Mouse (Mus musculus) E14TG2a.4 (cell line): ENCODE measurements around the gene Tff3.
A peak's percentile ranks its signal among the peaks of the same experiment; 100 is the strongest.

Experiments used
- H3K27me3 ChIP-seq: 2 replicates; pipeline ENCODE4 v1.6.1; 2014; ENCODE audit warnings: low read length, control low read depth; ENCODE audit not compliant: insufficient read depth
- H3K36me3 ChIP-seq: 2 replicates; pipeline ENCODE4 v1.6.1; 2014; ENCODE audit warnings: low read length, control low read depth; ENCODE audit not compliant: insufficient read depth
- H3K4me1 ChIP-seq: replicated peaks from 2 replicates; pipeline ENCODE4 v1.6.1; 2014; ENCODE audit warnings: low read depth, low read length, control low read depth
- H3K4me3 ChIP-seq: replicated peaks from 2 replicates; pipeline ENCODE4 v1.5.1; 2014; ENCODE audit warnings: mild to moderate bottlenecking, low read length
- H3K9me3 ChIP-seq: 2 replicates; pipeline ENCODE4 v1.6.1; 2014; ENCODE audit warnings: low read length, control low read depth
- CTCF ChIP-seq: conservative IDR thresholded peaks from 2 replicates; pipeline ENCODE4 v1.5.1; 2014; ENCODE audit warnings: low read length
- NANOG ChIP-seq: IDR thresholded peaks from 2 replicates; pipeline ENCODE4 v1.6.1; 2014; ENCODE audit warnings: borderline replicate concordance, low read length, mixed read lengths
- POU5F1 ChIP-seq: IDR thresholded peaks from 2 replicates; pipeline ENCODE4 v1.6.1; 2014; ENCODE audit warnings: low read length, borderline replicate concordance

Tff3 gene

DNA sequence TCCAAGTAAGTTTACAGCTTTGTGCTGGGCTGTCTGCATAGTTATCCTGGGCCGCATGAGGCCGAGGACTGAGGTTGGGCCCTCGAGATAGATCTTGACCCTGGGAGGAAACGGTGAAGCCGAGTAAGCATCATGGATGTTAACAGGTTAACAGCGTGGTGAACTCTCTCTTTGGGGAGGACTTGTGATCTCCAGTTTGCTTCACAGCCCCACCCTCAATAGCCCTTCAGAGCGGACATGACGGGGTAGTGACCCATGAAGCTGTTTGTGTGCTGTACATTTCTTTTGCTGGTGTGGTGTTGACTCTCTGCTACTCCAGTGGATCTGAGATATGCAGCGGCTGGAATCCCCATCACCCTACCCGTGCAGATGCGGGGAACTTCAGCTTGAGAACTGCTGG, 50.9 kb downstream of the Tff3 start:
- H3K4me1 ChIP-seq: peaks cover 52% of the 10 kb centered on the region
- no peaks in the 10 kb centered on the region for H3K9me3 ChIP-seq
- peaks cover 13% of the 10 kb centered on the region for H3K27me3 ChIP-seq
- no peak for TF ChIP-seq CTCF
- TF ChIP-seq NANOG: no peak
- TF ChIP-seq POU5F1: no peak
- peaks cover 3% of the 10 kb centered on the region; the same call in 1 of the 2 replicates for H3K36me3 ChIP-seq
- peak overlapping the region; percentile 23; the same call in 1 of the 2 replicates for H3K4me3 ChIP-seq

DNA sequence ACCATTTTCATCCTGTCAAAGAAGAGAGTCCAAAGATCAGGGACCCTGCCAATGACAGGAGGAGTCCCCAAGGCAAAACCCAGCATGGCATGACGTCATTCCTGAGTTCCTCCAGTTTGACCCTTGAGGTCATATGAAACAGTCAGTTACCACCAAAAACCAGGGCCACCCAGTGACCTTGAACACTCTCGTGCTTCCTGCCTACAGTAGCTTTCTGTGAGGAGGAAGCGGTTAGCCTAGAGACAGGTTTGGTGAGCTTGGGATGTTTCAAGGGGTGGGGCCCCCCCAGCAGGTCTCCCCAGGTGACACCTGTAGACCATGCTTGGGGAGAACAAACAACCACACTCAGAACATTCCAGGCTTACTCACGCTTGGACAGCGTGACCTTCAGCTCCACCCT, 51.9 kb downstream of the Tff3 start:
- Histone ChIP-seq H3K9me3 (no peaks in the 10 kb centered on the region), H3K27me3 (peaks cover 13% of the 10 kb centered on the region), H3K36me3 (peaks cover 3% of the 10 kb centered on the region; the same call in 1 of the 2 replicates), H3K4me1 (peaks cover 61% of the 10 kb centered on the region), H3K4me3 (no peak overlapping the region)
- TF ChIP-seq POU5F1 (no peak), CTCF (no peak), NANOG (no peak)

- Histone ChIP-seq H3K27me3 (peaks cover 13% of the 10 kb centered on the region), H3K9me3 (no peaks in the 10 kb centered on the region), H3K4me3 (no peak overlapping the region), H3K36me3 (peaks cover 3% of the 10 kb centered on the region; the same call in 1 of the 2 replicates), H3K4me1 (peaks cover 65% of the 10 kb centered on the region)
- no peak for TF ChIP-seq NANOG
- no peak for TF ChIP-seq POU5F1
- no peak for TF ChIP-seq CTCF
These were observed 54.0 kb downstream of the Tff3 start for GRCm38 (mm10) chr17:31075471-31075870.
